Mouse (Mus musculus): ENCODE results near the gene Olfr324.

- TF ChIP-seq GATA1 (IDR thresholded peaks at IDR 0.05; ENCODE audit: borderline replicate concordance, low read length) (no peak), FLI1 (IDR thresholded peaks at IDR 0.05; ENCODE audit: low read length) (no peak)
Observed at GRCm38 (mm10) chr11:58602800-58603560, 8.1 kb downstream of the Olfr324 start.

All from megakaryocyte, embryonic 14.5 days (primary cell).